Mouse (Mus musculus) cortical plate, adult 2 months (tissue): ENCODE results near the gene Lin7c.

Experiments used
- CTCF ChIP-seq: fragments of 200-500 bp; IDR thresholded peaks from 2 replicates; pipeline ENCODE4 v1.5.1; 2011; ENCODE audit warnings: mild to moderate bottlenecking, control low read depth, low read length; ENCODE audit not compliant: insufficient read depth; ENCODE audit errors: extremely low read depth
- POLR2A ChIP-seq: fragments of 200-500 bp; IDR thresholded peaks from 2 replicates; pipeline ENCODE4 v1.6.1; 2011; ENCODE audit warnings: mild to moderate bottlenecking, low read length, control low read depth; ENCODE audit not compliant: insufficient read depth; ENCODE audit errors: extremely low read depth

GRCm38 (mm10) chr2:109914601-109915000, 23.9 kb downstream of the Lin7c start:
- no peak for TF ChIP-seq POLR2A
- TF ChIP-seq CTCF: no peak
